Mouse (Mus musculus): Measurements from ENCODE around the gene Polm. TPM values are rescaled to one million over a fixed set of nuclear protein-coding genes. Genes with fewer than 3 reads are reported as not detected.

Gene Polm
- polyA plus RNA-seq, 1 experiment from 2014 or later, result 7.0 TPM

DNA sequence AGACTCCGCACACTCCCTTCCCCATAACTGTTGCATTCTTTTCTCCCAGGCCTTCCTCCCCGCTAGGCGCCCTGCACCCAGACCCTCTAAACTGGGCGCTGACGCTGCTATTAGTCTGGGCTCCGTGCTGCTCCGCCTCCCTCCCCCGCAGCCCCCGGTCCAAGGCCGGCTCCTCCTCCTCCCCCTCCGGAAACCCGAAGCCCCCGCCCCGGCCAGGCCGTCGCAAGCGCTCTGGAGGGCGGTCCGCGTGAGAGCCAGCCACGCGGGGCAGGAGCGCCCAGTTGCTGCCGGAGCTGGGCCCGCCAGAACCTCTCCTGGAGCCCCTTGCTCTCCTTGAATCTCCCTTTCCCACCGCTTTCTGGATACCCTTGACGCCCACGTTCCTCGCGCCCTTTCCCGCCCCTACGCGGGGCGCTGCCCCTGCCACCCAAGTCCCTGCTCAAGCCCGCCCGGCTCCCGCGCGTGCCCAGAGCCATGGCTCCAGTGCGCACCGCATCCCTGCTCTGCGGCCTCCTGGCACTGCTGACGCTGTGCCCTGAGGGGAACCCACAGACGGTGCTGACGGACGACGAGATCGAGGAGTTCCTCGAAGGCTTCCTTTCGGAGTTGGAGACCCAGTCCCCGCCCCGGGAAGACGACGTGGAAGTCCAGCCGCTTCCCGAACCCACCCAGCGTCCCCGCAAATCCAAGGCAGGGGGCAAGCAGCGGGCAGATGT lies 24.0 kb upstream of the Polm start, which contains the start of gene Aebp1:
TSS of gene Aebp1 (plus strand) at position 270 of the 716 bp plus-strand sequence.
- ATAC-seq (replicated peaks; ENCODE audit: insufficient number of reproducible peaks, low FRiP score, low TSS enrichment, low read depth), result peak; percentile 49
- Histone ChIP-seq H3K4me3 (ENCODE audit: low read depth, low read length) (peak within 1 kb of the TSS; percentile 35), H3K4me2 (ENCODE audit: low read depth, low read length) (peak within 1 kb of the TSS; percentile 66), H3K36me3 (replicated peaks; ENCODE audit: control insufficient read depth, insufficient read depth, low read depth, low read length) (no peaks in the 10 kb centered on the region), H3K4me1 (ENCODE audit: control insufficient read depth, insufficient read depth, low read length) (peaks cover 2% of the 10 kb centered on the region; the same call in 1 of the 2 replicates), H3K27ac (replicated peaks; ENCODE audit: low read depth, low read length) (no peak within 1 kb of the TSS), H3K27me3 (ENCODE audit: control insufficient read depth, insufficient read depth, low read length) (peaks cover 5% of the 10 kb centered on the region), H3K9me3 (replicated peaks; ENCODE audit: control insufficient read depth, low read length) (no peaks in the 10 kb centered on the region), H3K9ac (replicated peaks; ENCODE audit: low read length) (peak within 1 kb of the TSS; percentile 56)
- 4% methylated on average over 58 of the region's 59 CpGs for WGBS
- DNase-seq (ENCODE audit: low spot score), result peak; percentile 62

GRCm38 (mm10) chr11:5860639-5861038 lies 22.8 kb upstream of the Polm start:
- H3K36me3 ChIP-seq (replicated peaks; ENCODE audit: control insufficient read depth, insufficient read depth, low read depth, low read length), result no peaks in the 10 kb centered on the region
- H3K27me3 ChIP-seq (ENCODE audit: control insufficient read depth, insufficient read depth, low read length), result peaks cover 5% of the 10 kb centered on the region
- DNase-seq (ENCODE audit: low spot score) (no peak), ATAC-seq (replicated peaks; ENCODE audit: insufficient number of reproducible peaks, low FRiP score, low TSS enrichment, low read depth) (no peak)
- no peak overlapping the region for H3K4me3 ChIP-seq (ENCODE audit: low read depth, low read length)
- no peak overlapping the region for H3K4me2 ChIP-seq (ENCODE audit: low read depth, low read length)
- H3K9ac ChIP-seq (replicated peaks; ENCODE audit: low read length), result no peak overlapping the region
- peaks cover 2% of the 10 kb centered on the region; the same call in 1 of the 2 replicates for H3K4me1 ChIP-seq (ENCODE audit: control insufficient read depth, insufficient read depth, low read length)
- no peak overlapping the region for H3K27ac ChIP-seq (replicated peaks; ENCODE audit: low read depth, low read length)
- H3K9me3 ChIP-seq (replicated peaks; ENCODE audit: control insufficient read depth, low read length), result no peaks in the 10 kb centered on the region
- 68% methylated on average over 6 of the region's 6 CpGs for WGBS

GRCm38 (mm10) chr11:5859883-5860550 lies 22.2 kb upstream of the Polm start:
- H3K9ac ChIP-seq (replicated peaks; ENCODE audit: low read length), result no peak overlapping the region
- no peak overlapping the region for H3K27ac ChIP-seq (replicated peaks; ENCODE audit: low read depth, low read length)
- H3K9me3 ChIP-seq (replicated peaks; ENCODE audit: control insufficient read depth, low read length), result no peaks in the 10 kb centered on the region
- no peak overlapping the region for H3K4me3 ChIP-seq (ENCODE audit: low read depth, low read length)
- no peak overlapping the region for H3K4me2 ChIP-seq (ENCODE audit: low read depth, low read length)
- H3K4me1 ChIP-seq (ENCODE audit: control insufficient read depth, insufficient read depth, low read length), result peaks cover 2% of the 10 kb centered on the region; the same call in 1 of the 2 replicates
- ATAC-seq (replicated peaks; ENCODE audit: insufficient number of reproducible peaks, low FRiP score, low TSS enrichment, low read depth) (no peak), DNase-seq (ENCODE audit: low spot score) (no peak)
- 83% methylated on average over 13 of the region's 13 CpGs for WGBS
- peaks cover 5% of the 10 kb centered on the region for H3K27me3 ChIP-seq (ENCODE audit: control insufficient read depth, insufficient read depth, low read length)
- no peaks in the 10 kb centered on the region for H3K36me3 ChIP-seq (replicated peaks; ENCODE audit: control insufficient read depth, insufficient read depth, low read depth, low read length)

DNA sequence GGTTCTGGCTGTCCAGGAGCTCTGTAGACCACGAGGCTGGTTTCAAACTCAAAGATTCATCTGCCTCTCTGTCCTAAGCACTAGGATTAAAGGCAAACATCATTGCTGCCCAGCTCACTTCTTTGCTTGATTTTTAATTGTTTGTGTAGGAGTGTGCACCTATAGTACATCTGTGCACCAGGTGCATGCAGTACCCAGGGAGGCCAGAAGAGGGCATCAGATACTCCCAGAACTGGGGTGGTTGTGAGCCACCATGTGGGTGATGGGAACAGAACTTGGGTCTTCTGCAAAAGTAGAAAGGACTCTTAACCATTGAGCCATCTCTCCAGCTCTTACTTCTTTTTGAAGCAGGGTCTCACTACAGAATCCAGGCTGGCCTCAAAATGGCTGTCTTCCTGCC lies 20.9 kb upstream of the Polm start:
- WGBS, result 65% methylated on average over 1 of the region's 1 CpGs
- peaks cover 5% of the 10 kb centered on the region for H3K27me3 ChIP-seq (ENCODE audit: control insufficient read depth, insufficient read depth, low read length)
- no peak overlapping the region for H3K9ac ChIP-seq (replicated peaks; ENCODE audit: low read length)

GRCm38 (mm10) chr11:5856479-5857130 lies 18.8 kb upstream of the Polm start:
- no peak overlapping the region for H3K27ac ChIP-seq (replicated peaks; ENCODE audit: low read depth, low read length)
- ATAC-seq (replicated peaks; ENCODE audit: insufficient number of reproducible peaks, low FRiP score, low TSS enrichment, low read depth), result no peak
- no peaks in the 10 kb centered on the region for H3K9me3 ChIP-seq (replicated peaks; ENCODE audit: control insufficient read depth, low read length)
- H3K36me3 ChIP-seq (replicated peaks; ENCODE audit: control insufficient read depth, insufficient read depth, low read depth, low read length), result no peaks in the 10 kb centered on the region
- H3K4me1 ChIP-seq (ENCODE audit: control insufficient read depth, insufficient read depth, low read length), result no peaks in the 10 kb centered on the region
- no peak overlapping the region for H3K4me3 ChIP-seq (ENCODE audit: low read depth, low read length)
- WGBS, result 86% methylated on average over 8 of the region's 8 CpGs
- H3K27me3 ChIP-seq (ENCODE audit: control insufficient read depth, insufficient read depth, low read length), result peaks cover 5% of the 10 kb centered on the region; the same call in 1 of the 2 replicates
- no peak overlapping the region for H3K9ac ChIP-seq (replicated peaks; ENCODE audit: low read length)
- no peak for DNase-seq (ENCODE audit: low spot score)
- no peak overlapping the region for H3K4me2 ChIP-seq (ENCODE audit: low read depth, low read length)

More for the DNA sequence above, 20.9 kb upstream of the Polm start:
- H3K4me3 ChIP-seq (ENCODE audit: low read depth, low read length), result no peak overlapping the region
- H3K4me2 ChIP-seq (ENCODE audit: low read depth, low read length), result no peak overlapping the region
- H3K27ac ChIP-seq (replicated peaks; ENCODE audit: low read depth, low read length), result no peak overlapping the region
- H3K36me3 ChIP-seq (replicated peaks; ENCODE audit: control insufficient read depth, insufficient read depth, low read depth, low read length), result no peaks in the 10 kb centered on the region
- ATAC-seq (replicated peaks; ENCODE audit: insufficient number of reproducible peaks, low FRiP score, low TSS enrichment, low read depth) (no peak), DNase-seq (ENCODE audit: low spot score) (no peak)
- peaks cover 2% of the 10 kb centered on the region; the same call in 1 of the 2 replicates for H3K4me1 ChIP-seq (ENCODE audit: control insufficient read depth, insufficient read depth, low read length)
- H3K9me3 ChIP-seq (replicated peaks; ENCODE audit: control insufficient read depth, low read length), result no peaks in the 10 kb centered on the region

DNA sequence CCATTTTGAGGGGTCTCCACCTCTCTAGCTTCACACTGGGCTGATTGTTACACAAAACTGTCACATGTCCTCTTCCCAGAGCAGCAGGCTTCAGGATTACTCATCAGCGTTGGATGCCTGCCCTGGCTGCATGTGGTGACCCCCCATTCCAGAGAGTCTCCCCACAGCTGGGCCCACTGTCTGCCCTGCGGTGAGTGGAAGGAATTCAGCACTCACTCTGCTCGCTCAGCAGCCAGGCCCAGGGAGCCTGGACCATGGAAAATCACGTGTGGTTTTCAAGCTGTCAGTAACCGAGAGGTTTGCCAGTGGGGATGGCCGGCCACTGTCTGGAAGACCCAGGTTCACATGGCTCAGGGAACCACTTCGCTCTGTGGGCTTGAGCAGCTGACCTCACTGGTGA lies 18.1 kb upstream of the Polm start:
- H3K9ac ChIP-seq (replicated peaks; ENCODE audit: low read length), result no peak overlapping the region
- peaks cover 2% of the 10 kb centered on the region; the same call in 1 of the 2 replicates for H3K27me3 ChIP-seq (ENCODE audit: control insufficient read depth, insufficient read depth, low read length)
- DNase-seq (ENCODE audit: low spot score) (peak; percentile 20), ATAC-seq (replicated peaks; ENCODE audit: insufficient number of reproducible peaks, low FRiP score, low TSS enrichment, low read depth) (no peak)
- H3K36me3 ChIP-seq (replicated peaks; ENCODE audit: control insufficient read depth, insufficient read depth, low read depth, low read length), result no peaks in the 10 kb centered on the region
- no peak overlapping the region for H3K4me3 ChIP-seq (ENCODE audit: low read depth, low read length)
- H3K27ac ChIP-seq (replicated peaks; ENCODE audit: low read depth, low read length), result no peak overlapping the region
- 37% methylated on average over 7 of the region's 7 CpGs for WGBS
- no peaks in the 10 kb centered on the region for H3K4me1 ChIP-seq (ENCODE audit: control insufficient read depth, insufficient read depth, low read length)
- no peak overlapping the region for H3K4me2 ChIP-seq (ENCODE audit: low read depth, low read length)
- H3K9me3 ChIP-seq (replicated peaks; ENCODE audit: control insufficient read depth, low read length), result no peaks in the 10 kb centered on the region

GRCm38 (mm10) chr11:5855481-5855880 lies 17.7 kb upstream of the Polm start:
- no peak overlapping the region for H3K9ac ChIP-seq (replicated peaks; ENCODE audit: low read length)
- no peaks in the 10 kb centered on the region for H3K4me1 ChIP-seq (ENCODE audit: control insufficient read depth, insufficient read depth, low read length)
- DNase-seq (ENCODE audit: low spot score), result no peak
- H3K27ac ChIP-seq (replicated peaks; ENCODE audit: low read depth, low read length), result no peak overlapping the region
- H3K36me3 ChIP-seq (replicated peaks; ENCODE audit: control insufficient read depth, insufficient read depth, low read depth, low read length), result no peaks in the 10 kb centered on the region
- H3K9me3 ChIP-seq (replicated peaks; ENCODE audit: control insufficient read depth, low read length), result no peaks in the 10 kb centered on the region
- H3K4me3 ChIP-seq (ENCODE audit: low read depth, low read length), result no peak overlapping the region
- no peak overlapping the region for H3K4me2 ChIP-seq (ENCODE audit: low read depth, low read length)
- H3K27me3 ChIP-seq (ENCODE audit: control insufficient read depth, insufficient read depth, low read length), result 0 out of 2 replicates have a peak, but pooled peaks cover 2% of the 10 kb centered on the region
- no peak for ATAC-seq (replicated peaks; ENCODE audit: insufficient number of reproducible peaks, low FRiP score, low TSS enrichment, low read depth)

Measured in embryonic facial prominence, embryonic 11.5 days (tissue).